Mouse (Mus musculus) erythroblast, embryonic 14.5 days (primary cell): Measurements from ENCODE around the gene Tmem91. TPM values are rescaled to one million over a fixed set of nuclear protein-coding genes. Genes with fewer than 3 reads are reported as not detected.

Source experiments
- H3K27me3 ChIP-seq: 2 replicates; pipeline ENCODE4 v1.6.1; 2012; ENCODE audit warnings: inconsistent platforms; ENCODE audit not compliant: control insufficient read depth
- H3K36me3 ChIP-seq: 2 replicates; pipeline ENCODE4 v1.6.1; 2012; ENCODE audit warnings: mild to moderate bottlenecking, inconsistent platforms; ENCODE audit not compliant: control insufficient read depth
- H3K4me1 ChIP-seq: 2 replicates; pipeline ENCODE4 v1.6.1; 2012; ENCODE audit warnings: inconsistent platforms; ENCODE audit not compliant: control insufficient read depth
- H3K4me3 ChIP-seq: replicated peaks from 2 replicates; pipeline ENCODE3; 2012; ENCODE audit warnings: moderate library complexity, mild to moderate bottlenecking, inconsistent platforms
- H3K9me3 ChIP-seq: 2 replicates; pipeline ENCODE4 v1.6.1; 2012; ENCODE audit warnings: low read length, inconsistent platforms, mixed read lengths; ENCODE audit not compliant: control insufficient read depth
- GATA1 ChIP-seq: IDR thresholded peaks from 2 replicates; pipeline ENCODE4 v1.6.1; 2012; ENCODE audit warnings: low read length, inconsistent platforms, mixed read lengths
- TAL1 ChIP-seq: IDR thresholded peaks from 3 replicates; pipeline ENCODE4 v1.6.1; 2012; ENCODE audit warnings: low read length, inconsistent platforms, mixed read lengths
- polyA plus RNA-seq: library from polyadenylated mRNA; stranded (reverse); fragments of >175 nt; gene quantifications from 2 replicates; pipeline ENCODE4 v1.2.3, GENCODE M21; 2012

Tmem91 gene
- polyA plus RNA-seq, 1 experiment, result 0.01 TPM

DNA sequence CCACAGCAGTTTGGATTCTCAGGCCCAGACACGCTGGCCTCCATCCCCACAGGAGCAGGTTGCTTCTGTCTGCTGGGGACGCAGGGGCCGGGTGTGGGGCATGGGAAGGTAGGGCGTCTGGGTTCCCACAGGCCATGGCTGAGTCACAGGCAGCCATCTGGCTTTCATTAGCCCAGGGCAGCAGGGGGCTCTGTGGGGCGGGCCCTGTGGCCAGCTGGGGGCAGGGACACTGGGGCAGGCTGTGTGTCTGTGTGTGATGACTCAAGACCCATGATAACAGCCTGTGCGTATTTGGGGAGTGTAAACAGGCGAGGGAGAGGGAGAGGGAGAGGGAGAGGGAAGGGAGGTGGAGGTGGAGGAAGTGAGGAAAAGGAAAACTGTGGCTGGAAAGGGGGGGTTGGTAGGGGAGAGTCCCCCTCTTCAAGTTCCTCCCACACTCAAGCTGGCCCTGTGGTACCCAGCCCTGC, 36.8 kb upstream of the Tmem91 start:
- Histone ChIP-seq H3K27me3 (no peaks in the 10 kb centered on the region), H3K4me3 (no peak overlapping the region), H3K4me1 (peaks cover 21% of the 10 kb centered on the region), H3K9me3 (no peaks in the 10 kb centered on the region), H3K36me3 (peaks cover 82% of the 10 kb centered on the region)
- TF ChIP-seq TAL1 (no peak), GATA1 (no peak)

DNA sequence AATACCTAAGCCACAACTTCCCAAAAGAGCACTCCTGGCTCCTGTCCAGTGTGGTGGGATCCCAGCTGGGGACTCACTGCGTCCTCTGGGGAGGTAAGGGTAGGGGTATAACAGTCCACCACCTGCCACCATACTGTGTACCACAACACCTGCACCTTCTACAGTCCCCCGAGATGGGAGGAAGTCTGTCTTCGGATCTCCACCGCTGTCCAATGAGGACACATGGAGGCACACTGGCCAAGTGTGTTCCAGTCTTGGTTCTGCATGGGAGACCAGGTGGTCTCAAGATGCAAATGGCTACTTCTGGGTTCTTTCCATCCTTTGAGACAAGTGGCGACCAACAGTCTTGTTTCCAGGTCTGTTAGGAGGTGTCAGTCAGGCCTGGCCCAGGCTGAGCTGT, 36.2 kb upstream of the Tmem91 start:
- Histone ChIP-seq H3K9me3 (no peaks in the 10 kb centered on the region), H3K36me3 (peaks cover 82% of the 10 kb centered on the region), H3K27me3 (no peaks in the 10 kb centered on the region), H3K4me1 (peaks cover 21% of the 10 kb centered on the region), H3K4me3 (no peak overlapping the region)
- TF ChIP-seq GATA1 (no peak), TAL1 (no peak)

DNA sequence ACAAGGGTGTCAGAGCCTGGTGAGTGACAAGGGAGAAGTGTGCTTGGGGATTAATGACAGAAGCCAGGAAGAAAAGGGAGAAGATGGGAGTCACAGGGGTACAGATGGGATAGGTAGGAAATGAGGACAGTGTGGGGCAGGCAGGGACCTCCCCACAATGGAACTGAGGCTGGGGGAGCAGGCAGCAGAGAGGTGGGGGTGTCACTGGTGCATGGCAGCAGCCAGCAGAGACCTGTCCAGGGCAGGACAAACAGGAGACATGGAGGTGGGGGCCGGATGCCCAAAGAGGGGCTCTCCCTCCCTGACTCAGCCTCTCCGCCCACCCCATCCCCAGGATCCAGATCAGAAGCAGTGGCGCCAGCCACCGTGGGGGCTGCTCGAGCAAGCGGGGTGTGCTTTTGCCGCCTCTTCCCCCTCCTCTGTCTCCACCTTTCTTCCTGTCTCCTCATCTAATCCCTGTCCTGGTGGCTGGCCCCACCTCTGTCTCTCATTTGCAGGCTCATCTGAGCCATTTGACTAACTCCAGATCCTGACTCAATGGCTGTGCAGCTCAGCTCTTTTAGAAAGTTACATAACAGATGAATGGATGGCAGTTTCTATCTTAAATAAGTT, 35.7 kb upstream of the Tmem91 start:
- TF ChIP-seq GATA1 (no peak), TAL1 (no peak)
- no peak overlapping the region for H3K4me3 ChIP-seq
- H3K36me3 ChIP-seq, result peaks cover 82% of the 10 kb centered on the region
- no peaks in the 10 kb centered on the region for H3K27me3 ChIP-seq
- peaks cover 22% of the 10 kb centered on the region for H3K4me1 ChIP-seq
- H3K9me3 ChIP-seq, result no peaks in the 10 kb centered on the region

DNA sequence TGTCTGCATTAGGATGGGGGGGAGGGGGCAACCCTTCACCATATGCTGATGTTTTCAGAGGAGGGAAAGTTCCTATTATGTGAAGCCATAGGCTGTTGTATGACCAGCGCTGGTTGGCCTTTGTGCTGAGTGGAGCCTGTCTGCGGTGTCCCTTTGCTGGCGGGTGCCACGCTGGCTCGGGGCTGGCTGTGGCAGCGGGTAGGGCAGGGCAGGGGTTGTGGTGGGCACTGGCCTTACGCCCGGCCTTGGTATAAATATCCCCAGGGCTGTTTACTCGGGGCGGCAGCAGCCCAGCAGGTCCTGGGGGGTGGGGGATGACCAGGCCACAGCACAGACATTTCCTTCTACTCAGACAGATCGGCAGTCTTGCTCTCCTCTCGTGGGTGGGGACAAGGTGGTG, 35.0 kb upstream of the Tmem91 start:
- H3K4me3 ChIP-seq, result no peak overlapping the region
- H3K4me1 ChIP-seq, result peaks cover 25% of the 10 kb centered on the region
- H3K9me3 ChIP-seq, result no peaks in the 10 kb centered on the region
- TF ChIP-seq GATA1 (no peak), TAL1 (no peak)
- peaks cover 82% of the 10 kb centered on the region for H3K36me3 ChIP-seq
- no peaks in the 10 kb centered on the region for H3K27me3 ChIP-seq

DNA sequence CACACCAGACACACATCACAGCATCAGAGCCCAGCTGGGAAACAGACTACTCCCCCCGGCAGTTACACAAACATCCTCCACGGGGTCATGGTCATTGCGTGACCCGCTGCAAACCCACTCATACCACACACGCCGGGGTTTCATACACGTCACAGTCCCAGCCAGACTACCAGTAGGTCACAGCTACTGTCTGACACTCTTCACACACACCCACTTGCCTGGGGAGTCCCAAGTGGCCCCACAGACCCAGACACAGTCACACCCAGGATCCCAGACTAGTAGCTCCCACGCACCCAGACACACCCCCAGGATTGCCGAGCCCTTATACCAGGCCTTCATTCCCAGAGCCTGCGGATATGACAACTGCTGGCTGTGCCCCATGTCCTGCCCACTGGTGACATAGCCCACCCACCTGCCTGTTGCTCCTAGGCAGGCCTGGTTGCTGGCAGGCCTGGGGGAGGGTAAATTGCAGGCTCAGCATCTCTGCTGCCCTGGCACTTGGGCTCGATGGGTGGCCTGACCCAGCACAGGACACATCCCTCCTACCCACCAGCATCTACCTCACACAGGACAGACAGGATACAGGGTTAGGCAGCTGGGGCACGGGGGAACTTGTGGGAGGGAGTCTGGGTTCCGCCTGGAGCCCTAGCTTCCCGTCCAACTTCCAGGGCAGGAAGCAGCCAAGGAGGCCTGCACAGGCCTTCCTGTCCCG, 32.8 kb upstream of the Tmem91 start:
- no peak overlapping the region for H3K4me3 ChIP-seq
- no peaks in the 10 kb centered on the region for H3K27me3 ChIP-seq
- TF ChIP-seq TAL1 (no peak), GATA1 (no peak)
- H3K9me3 ChIP-seq, result no peaks in the 10 kb centered on the region
- H3K4me1 ChIP-seq, result peaks cover 41% of the 10 kb centered on the region
- peaks cover 77% of the 10 kb centered on the region for H3K36me3 ChIP-seq

DNA sequence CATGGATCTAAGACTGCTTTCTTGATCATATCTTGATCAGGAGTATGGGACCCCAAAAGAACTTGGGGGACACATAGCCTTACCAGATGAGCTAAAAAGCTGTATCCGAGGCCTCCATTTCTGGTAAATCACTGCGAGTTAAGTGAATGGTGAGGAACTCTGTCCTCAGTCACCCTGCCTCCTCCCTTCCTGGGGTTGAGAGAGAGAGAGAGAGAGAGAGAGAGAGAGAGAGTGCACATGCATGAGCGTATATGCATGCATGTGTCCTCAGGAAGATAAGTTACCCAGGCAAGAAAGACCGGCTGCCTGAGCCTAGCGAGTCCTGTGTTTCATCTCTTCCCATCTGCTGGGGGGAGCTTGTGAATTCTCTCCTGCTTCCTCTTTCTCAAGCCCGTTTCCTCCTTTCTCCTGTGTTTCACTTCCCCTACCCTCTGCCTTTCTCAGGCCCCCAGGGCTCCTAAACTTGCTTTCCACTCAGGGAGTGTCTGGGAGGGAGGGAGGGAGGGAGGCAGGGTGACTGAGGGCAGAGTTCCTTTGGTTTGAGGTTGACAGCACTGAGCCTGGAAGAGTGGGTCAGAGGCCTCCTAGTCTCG, 31.7 kb upstream of the Tmem91 start:
- no peak for TF ChIP-seq TAL1
- TF ChIP-seq GATA1, result no peak
- Histone ChIP-seq H3K4me1 (peaks cover 36% of the 10 kb centered on the region), H3K36me3 (peaks cover 75% of the 10 kb centered on the region), H3K27me3 (no peaks in the 10 kb centered on the region), H3K9me3 (peaks cover 8% of the 10 kb centered on the region), H3K4me3 (no peak overlapping the region)

DNA sequence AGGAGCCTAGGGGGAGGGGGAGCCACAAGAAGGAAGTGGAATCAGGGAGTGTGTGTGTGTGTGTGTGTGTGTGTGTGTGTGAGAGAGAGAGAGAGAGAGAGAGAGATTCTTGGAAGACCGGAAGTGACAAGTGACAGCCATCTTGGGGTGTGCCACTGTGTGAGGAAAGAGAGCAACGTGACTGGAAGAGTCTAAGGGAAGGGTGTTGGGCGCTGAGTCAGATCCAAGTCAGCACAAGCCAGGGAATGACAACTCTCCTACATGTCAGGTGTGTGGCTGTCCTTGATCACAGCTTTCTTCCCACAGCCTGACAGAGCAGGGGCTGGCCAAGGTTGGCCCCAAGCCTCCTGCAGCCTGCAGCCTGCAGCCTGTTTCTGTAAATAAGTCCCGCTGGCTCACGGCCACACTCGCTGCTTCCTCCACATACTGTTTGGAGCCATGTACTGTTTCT, 30.9 kb upstream of the Tmem91 start:
- Histone ChIP-seq H3K4me3 (no peak overlapping the region), H3K27me3 (no peaks in the 10 kb centered on the region), H3K36me3 (peaks cover 75% of the 10 kb centered on the region), H3K9me3 (peaks cover 17% of the 10 kb centered on the region), H3K4me1 (peaks cover 34% of the 10 kb centered on the region)
- no peak for TF ChIP-seq TAL1
- TF ChIP-seq GATA1, result no peak

DNA sequence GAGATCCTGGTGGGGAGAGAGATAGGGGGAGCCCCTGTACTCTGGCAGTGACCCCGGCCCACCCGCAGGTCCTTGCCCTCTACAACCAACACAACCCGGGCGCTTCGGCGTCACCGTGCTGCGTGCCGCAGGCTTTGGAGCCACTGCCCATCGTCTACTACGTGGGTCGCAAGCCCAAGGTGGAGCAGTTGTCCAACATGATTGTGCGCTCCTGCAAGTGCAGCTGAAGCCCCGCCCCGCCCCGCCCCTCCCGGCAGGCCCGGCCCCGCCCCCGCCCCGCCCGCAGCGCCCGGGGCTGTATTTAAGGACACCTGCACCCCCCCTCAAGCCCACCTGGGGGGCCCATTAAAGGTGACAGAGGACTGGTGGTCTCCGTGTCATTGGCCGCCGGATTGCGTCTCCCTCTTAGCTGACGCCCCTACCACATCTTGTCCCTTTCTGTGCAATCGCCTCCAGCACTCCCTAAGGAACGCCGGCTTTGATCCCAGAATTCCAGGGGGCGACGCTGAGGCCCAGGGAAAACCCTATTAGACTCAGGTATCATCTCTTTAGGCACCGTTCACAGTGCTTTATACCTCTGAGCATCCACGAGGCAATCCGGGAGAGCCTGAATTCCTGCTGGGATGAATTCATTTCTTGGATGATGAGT, 29.9 kb upstream of the Tmem91 start:
- TF ChIP-seq TAL1 (no peak), GATA1 (no peak)
- no peak overlapping the region for H3K4me3 ChIP-seq
- peaks cover 78% of the 10 kb centered on the region for H3K36me3 ChIP-seq

DNA sequence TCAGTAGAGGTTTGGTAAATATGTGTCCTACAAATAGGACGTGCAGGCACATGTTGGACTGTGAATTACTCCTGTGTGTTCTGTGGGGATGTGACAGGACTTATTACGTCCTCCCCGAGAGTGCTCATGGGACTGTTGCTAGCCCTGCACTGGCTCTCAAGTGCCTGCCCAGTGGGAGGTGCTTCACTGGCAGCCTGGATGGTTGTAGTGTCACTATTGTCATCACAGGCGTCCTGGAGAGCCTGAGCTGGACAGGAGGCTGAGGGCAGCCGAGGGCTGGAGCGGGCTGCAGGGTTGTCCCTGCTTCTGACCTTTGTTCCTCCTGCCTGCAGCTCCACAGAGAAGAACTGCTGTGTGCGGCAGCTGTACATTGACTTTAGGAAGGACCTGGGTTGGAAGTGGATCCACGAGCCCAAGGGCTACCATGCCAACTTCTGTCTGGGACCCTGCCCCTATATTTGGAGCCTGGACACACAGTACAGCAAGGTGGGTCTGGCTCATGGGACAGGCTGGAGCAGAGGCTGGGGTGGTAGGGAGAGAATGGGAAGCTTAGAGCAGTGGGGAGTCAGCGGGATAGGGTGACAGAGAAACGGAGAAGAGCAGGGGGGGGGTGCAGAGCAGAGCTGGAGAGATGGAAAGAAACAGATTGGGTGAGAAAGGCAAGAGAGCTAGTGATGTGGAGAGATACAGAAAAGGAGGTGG, 29.0 kb upstream of the Tmem91 start:
- TF ChIP-seq TAL1 (no peak), GATA1 (no peak)
- peaks cover 21% of the 10 kb centered on the region for H3K9me3 ChIP-seq
- H3K4me3 ChIP-seq, result no peak overlapping the region
- peaks cover 27% of the 10 kb centered on the region for H3K4me1 ChIP-seq
- H3K27me3 ChIP-seq, result no peaks in the 10 kb centered on the region
- H3K36me3 ChIP-seq, result peaks cover 81% of the 10 kb centered on the region

More for the DNA sequence above, 29.9 kb upstream of the Tmem91 start:
- peaks cover 20% of the 10 kb centered on the region for H3K9me3 ChIP-seq
- H3K27me3 ChIP-seq, result no peaks in the 10 kb centered on the region
- peaks cover 29% of the 10 kb centered on the region for H3K4me1 ChIP-seq
